15 mouse cellular contexts compared by ENCODE assay signal in the genomic region with DNA sequence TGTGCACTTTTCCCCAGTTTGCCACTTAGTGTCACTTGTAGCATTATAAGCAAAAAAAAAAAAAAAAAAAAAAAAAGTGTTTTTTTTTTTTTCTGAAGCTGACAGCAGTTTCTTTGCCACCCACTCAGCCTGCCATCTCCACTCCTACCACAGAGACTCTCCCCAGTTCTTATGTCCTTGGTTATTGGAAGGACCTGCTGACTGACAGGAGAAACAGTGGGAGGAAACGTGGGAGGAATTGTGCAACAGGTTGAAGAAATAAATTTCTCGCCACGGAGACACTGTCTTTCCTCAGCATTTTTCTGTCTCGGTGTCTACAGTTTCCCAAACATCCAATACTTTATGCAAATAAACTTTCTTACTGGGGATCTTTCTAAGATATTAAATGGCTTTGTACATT.
"Had no signal": no experiment of that assay in that cellular context is flagged by ENCODE, and none has a peak within 500 bp of the region (broad histone marks: within the 10 kb centered on the region; RNA-seq: fewer than 3 reads in every experiment).

No protein-coding gene starts in this region.

- H3K9me3 ChIP-seq: intestine, embryonic 15.5 days; kidney, embryonic 15.5 days; limb, embryonic 12.5 days; liver, embryonic 13.5 days; midbrain, embryonic 13.5 days; neural tube, embryonic 15.5 days had no signal

- H3K4me3 ChIP-seq: intestine, embryonic 15.5 days; kidney, embryonic 15.5 days; layer of hippocampus, adult 2 months; limb, embryonic 12.5 days; liver, embryonic 13.5 days; midbrain, embryonic 13.5 days; neural tube, embryonic 15.5 days had no signal

- H3K9ac ChIP-seq: intestine, embryonic 15.5 days; kidney, embryonic 15.5 days; limb, embryonic 12.5 days; liver, embryonic 13.5 days; liver, postnatal 0 days; midbrain, embryonic 13.5 days; neural tube, embryonic 15.5 days had no signal

- DNase-seq: kidney, adult 2 months; kidney, postnatal 36 days; liver; liver, embryonic 13.5 days; liver, postnatal 0 days; lung, postnatal 36 days; spleen, adult 18-20 months; thymus, adult 2 months; thymus, postnatal 25 days had no signal

- H3K4me1 ChIP-seq: intestine, embryonic 15.5 days; kidney, embryonic 15.5 days; limb, embryonic 12.5 days; liver, embryonic 13.5 days; midbrain, embryonic 13.5 days; neural tube, embryonic 15.5 days had no signal

- H3K27ac ChIP-seq: intestine, embryonic 15.5 days; kidney, embryonic 15.5 days; layer of hippocampus, adult 2 months; limb, embryonic 12.5 days; liver, embryonic 13.5 days; midbrain, embryonic 13.5 days; neural tube, embryonic 15.5 days had no signal

- H3K36me3 ChIP-seq: intestine, embryonic 15.5 days; kidney, embryonic 15.5 days; limb, embryonic 12.5 days; liver, embryonic 13.5 days; midbrain, embryonic 13.5 days; neural tube, embryonic 15.5 days had no signal

- H3K4me2 ChIP-seq: intestine, embryonic 15.5 days; kidney, embryonic 15.5 days; limb, embryonic 12.5 days; liver, embryonic 13.5 days; midbrain, embryonic 13.5 days; neural tube, embryonic 15.5 days had no signal

- ATAC-seq: intestine, embryonic 15.5 days; liver, postnatal 0 days; midbrain, embryonic 13.5 days had no signal

- H3K27me3 ChIP-seq: intestine, embryonic 15.5 days; kidney, embryonic 15.5 days; limb, embryonic 12.5 days; liver, embryonic 13.5 days; midbrain, embryonic 13.5 days; neural tube, embryonic 15.5 days had no signal
